Mouse (Mus musculus) heart, postnatal 4 days (tissue): ENCODE measurements around the gene Ccpg1. TPM values are rescaled to one million over a fixed set of nuclear protein-coding genes. Genes with fewer than 3 reads are reported as not detected.
A peak's percentile ranks its signal among the peaks of the same experiment; 100 is the strongest.

Experiments
- DNase-seq: peaks from one replicate; pipeline ENCODE4 v3.0.0; 2021
- total RNA-seq, 2 experiments: library from RNA; stranded (reverse); gene quantifications; 2 replicates each; pipeline ENCODE4 v1.2.3; 2021

Ccpg1 gene
- total RNA-seq = 10 to 100 TPM; 29.8 to 31.4 TPM

- peak; percentile 96 for DNase-seq
These were observed at the start of gene Ccpg1, which contains the start of gene Ccpg1os for GRCm38 (mm10) chr9:72985250-72986220. Gene Ccpg1, plus strand, starts transcription at chr9:72985429. Gene Ccpg1os, minus strand, starts transcription at chr9:72985382.

GRCm38 (mm10) chr9:72936301-72936700, 48.9 kb upstream of the Ccpg1 start:
- DNase-seq = no peak

GRCm38 (mm10) chr9:72943424-72943823, 41.8 kb upstream of the Ccpg1 start:
- no peak for DNase-seq

- DNase-seq = no peak
These were observed 40.9 kb upstream of the Ccpg1 start for GRCm38 (mm10) chr9:72944286-72944685.

DNA sequence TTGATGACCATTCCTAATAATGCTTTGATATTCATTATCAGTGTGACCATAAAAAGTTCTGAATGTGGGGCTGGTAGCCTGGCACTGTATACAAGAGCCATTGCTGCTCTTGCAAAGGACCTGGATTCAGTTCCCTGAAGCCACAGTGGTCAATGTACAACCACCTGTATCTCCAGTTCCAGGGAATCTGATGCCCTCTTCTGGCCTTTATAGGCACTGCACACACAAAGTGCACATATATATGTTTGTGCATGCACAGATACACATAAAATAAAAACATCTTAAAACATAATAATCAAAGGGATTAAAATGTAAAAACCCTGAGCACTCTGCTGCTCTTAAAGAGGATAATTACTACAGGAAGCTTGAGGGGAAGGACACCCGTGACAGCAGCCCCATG, 38.2 kb upstream of the Ccpg1 start:
- no peak for DNase-seq

- DNase-seq = no peak
These were observed 35.7 kb upstream of the Ccpg1 start for GRCm38 (mm10) chr9:72949572-72949971.

DNA sequence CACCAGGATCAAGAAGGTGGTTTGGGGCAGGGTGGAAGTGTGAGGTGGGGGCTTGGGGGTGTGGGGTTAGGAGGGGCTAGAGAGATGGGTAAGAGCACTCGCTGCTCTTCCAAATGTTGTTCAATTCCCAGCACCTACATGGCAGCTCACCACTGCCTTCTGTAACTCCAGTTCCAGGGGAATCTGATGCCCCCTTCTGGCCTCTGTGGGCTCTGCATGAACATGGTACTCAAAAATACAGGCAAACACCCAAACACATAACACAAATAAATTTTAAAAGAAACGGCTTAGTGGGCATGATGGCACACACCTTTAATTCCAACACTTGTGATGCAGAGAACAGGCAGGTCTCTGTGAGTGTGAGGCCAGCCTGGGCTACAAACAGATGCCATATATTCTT, 30.5 kb upstream of the Ccpg1 start:
- peak; percentile 14 for DNase-seq

GRCm38 (mm10) chr9:72955546-72955945, 29.7 kb upstream of the Ccpg1 start:
- peak; percentile 53 for DNase-seq

DNA sequence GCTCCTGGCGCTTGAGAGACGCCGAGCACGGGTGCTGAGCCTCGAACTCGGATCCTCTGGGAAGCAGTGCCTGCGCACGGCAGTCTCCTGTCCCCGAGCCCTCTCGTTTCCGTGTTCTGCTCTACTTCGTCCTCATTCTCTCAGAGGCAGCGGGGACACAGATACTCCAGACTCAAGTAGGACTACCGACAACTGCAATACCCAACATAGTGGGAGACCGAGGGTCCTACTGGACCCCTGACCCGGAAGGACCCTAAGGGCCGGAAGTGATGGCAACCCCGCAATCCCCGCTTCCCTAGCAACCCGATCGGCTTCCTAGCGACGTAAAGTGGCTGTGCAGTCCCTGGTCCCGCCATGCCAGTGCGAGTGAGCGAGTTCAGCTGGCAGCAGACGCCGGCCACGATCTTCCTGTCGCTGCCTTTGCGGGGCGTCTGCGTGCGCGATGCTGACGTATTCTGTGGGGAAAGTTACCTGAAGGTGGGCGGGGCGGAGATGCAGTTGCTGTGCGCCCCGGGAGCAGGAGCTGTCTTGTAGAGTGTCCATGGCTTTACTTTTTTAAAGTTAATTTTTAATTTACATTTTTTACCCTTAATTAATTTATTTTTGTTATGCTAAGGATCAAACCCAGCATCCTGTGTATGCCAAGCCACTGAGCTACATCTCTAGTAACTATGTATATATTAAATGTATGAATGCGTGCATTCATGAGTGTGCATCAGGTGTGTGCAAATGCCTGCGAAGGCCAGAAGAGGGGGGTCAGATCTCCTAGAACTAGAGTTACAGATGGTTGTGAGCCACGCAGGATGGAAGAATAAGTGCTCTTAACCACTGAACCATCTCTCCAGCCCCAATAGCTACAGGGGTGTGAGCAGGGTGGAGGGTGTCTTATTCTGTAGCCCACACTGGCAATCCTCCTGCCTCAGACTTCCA, 26.4 kb upstream of the Ccpg1 start, which contains the start of the genes Dyx1c1 and Gm44503:
TSS of gene Dyx1c1 (plus strand) at position 265 of the 930 bp plus-strand sequence.
TSS of gene Gm44503 (plus strand) at position 332 of the 930 bp plus-strand sequence.
- DNase-seq = peak; percentile 79

DNA sequence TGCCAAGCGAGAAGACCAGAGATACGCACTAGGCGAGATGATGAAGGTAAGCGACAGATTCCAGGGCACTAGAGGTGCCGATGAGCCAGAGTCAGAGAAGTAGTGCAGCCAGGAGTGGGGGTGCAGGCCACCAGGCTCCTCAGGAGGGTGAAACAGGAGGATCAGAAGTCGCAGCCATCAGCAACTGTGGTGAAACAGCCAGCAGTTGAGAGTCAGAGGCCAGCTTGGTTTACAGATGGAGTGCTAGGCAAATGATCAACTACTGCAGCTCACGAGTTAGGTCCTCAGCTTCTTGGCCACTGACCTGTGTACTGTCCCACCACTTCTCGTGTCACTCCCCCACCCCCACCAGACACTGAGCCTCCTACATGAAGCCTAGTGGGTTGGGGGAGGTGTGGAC, 23.9 kb upstream of the Ccpg1 start:
- DNase-seq = no peak

DNA sequence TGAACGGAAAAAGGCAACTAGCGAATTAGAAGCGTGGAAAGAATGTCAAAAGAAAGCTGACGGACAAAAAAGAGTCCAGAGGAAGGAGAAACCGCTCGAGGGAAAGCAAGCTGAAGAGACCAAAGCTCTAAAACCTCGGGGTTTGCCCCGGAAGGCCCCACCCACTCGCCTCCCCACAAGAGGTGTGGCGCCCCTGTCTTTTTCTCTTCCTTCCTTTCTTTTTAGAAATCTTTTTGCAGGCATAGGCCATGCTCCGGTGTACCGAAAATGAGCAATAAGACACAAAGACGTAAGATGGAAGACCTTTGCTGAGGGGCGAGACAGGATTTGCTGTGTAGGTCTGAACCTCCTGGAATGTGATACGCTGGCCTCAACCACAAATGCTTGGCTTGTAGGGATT, 23.3 kb upstream of the Ccpg1 start:
- DNase-seq = no peak

DNA sequence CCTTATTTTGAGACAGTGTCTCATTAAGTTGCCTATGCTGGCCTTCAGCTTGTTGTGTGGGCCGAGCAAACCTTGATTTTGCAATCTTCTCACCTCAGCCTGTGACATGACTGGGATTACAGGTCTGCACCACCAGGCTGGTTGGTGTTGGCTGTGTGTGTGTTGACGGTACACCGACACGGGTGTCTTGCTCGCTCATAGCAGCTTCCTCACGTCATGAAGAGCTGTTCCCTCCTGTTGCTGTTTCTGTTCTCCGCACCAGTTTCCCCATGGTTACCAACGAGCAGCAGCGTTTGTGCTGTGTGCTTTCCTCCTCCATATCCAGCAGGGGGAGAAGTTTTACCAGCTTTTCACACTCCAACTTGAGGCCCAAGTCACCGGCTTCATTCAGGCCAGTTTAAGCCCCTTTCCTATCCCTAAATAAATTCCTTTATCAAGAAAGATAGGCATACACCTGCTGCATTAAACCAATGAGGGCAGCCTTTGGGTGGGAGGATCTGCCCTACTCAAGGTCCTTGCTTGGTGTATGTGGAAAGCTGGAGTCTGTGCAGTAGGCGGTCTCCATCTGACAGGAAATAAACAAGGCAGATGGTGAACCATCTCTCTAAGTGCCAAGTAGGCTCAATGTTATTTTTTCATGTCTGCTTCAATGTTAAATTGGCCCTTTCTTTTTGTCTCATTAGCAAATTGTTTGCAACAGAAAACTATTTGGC, 16.7 kb upstream of the Ccpg1 start:
- peak; percentile 39 for DNase-seq

DNA sequence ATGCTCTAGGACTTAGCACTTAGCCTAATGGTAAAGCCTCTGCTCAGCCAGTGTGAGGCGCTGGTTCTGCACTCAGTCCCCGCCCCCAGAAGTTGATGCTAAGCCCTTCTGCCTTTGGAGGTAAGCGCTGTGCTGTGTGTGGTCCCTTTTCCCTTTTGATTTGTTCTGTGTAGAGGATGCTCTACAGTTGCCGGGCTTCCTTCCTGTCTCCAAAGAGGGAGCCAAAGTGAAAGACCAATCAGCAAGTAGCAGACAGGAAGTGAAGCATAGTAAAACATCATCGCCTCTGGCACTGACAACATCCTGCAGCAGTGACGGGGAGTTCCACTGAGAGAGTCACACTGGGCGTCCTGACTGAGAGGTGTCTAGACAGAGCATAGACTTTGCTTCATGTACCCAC, 15.4 kb upstream of the Ccpg1 start:
- DNase-seq = peak; percentile 12

GRCm38 (mm10) chr9:72972435-72972834, 12.8 kb upstream of the Ccpg1 start:
- DNase-seq = no peak

GRCm38 (mm10) chr9:72972984-72973383, 12.2 kb upstream of the Ccpg1 start:
- no peak for DNase-seq

- DNase-seq = no peak
These were observed 10.5 kb upstream of the Ccpg1 start for GRCm38 (mm10) chr9:72974734-72975133.

- DNase-seq = no peak
These were observed 10.0 kb upstream of the Ccpg1 start for GRCm38 (mm10) chr9:72975242-72975641.

- DNase-seq = no peak
These were observed 2.2 kb upstream of the Ccpg1 start for GRCm38 (mm10) chr9:72983066-72983465.

DNA sequence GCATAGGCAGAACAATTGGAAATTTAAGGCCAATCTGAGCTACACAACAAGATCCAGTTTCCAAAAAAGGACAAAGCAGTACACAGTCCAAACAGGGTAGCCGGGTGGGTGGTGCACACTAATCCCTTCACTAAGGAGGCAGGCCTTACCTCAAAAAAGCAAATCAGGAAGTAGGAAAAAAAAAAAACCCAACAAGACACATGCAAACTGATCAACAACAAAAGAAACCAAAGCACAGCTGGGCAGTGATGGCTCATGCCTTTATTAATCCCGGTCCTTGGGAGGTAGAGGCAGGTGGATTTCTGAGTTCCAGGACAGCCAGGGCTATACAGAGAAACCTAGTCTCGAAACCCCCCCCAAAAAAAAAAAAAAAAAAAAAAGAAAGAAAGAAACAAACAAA, 2.5 kb downstream of the Ccpg1 start:
- DNase-seq = no peak

- DNase-seq = no peak
These were observed 3.5 kb downstream of the Ccpg1 start for GRCm38 (mm10) chr9:72988706-72989105.

GRCm38 (mm10) chr9:72991420-72991819, 6.2 kb downstream of the Ccpg1 start:
- DNase-seq = no peak

DNA sequence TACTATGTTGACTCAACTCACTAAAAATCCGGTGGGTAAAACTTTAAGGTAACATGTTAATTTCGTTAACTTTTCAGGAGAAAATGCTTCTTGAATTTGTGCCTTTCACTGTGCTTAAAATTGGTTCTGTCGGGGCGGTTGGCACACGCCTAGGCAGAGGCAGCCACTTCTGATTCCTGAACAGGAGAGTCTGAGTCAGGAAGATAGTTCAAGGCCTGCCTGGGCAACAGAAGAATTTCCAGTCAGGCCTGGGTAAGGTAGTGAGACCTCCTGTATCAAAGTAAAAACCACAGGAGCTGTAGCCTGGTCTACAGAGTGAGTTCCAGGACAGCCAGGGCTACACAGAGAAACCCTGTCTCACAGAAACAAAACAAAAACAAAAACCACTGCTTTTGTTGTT, 7.3 kb downstream of the Ccpg1 start:
- DNase-seq = no peak
